10 mouse cellular contexts compared by ENCODE assay signal in genomic region chr5:92488961-92489360, GRCm38 (mm10). TPM values are rescaled to one million over a fixed set of nuclear protein-coding genes. Genes with fewer than 3 reads are reported as not detected.
DNase-seq lines count a peak whose midpoint lies in the region; ATAC-seq and TF ChIP-seq lines count a peak whose summit lies in the region.
"Had no signal": no experiment of that assay in that cellular context is flagged by ENCODE, and none has a peak within 500 bp of the region (broad histone marks: within the 10 kb centered on the region; RNA-seq: fewer than 3 reads in every experiment).

No protein-coding gene starts in this region.

- no peaks in the 10 kb centered on the region for H3K27me3 ChIP-seq in testis, adult 2 months (ENCODE audit: control insufficient read depth, insufficient read depth, low read length)
- no peaks in the 10 kb centered on the region for H3K27me3 ChIP-seq in heart, embryonic 15.5 days

- H3K9ac ChIP-seq in heart, embryonic 15.5 days, result no peak overlapping the region

- H3K4me3 ChIP-seq in testis, adult 2 months (ENCODE audit: control insufficient read depth, low read depth, low read length), result no peak overlapping the region
- H3K4me3 ChIP-seq in heart, embryonic 15.5 days, result no peak overlapping the region
- H3K4me3 ChIP-seq: erythroblast, embryonic 14.5 days had no signal

- no peaks in the 10 kb centered on the region for H3K9me3 ChIP-seq in heart, embryonic 15.5 days (replicated peaks)

- WGBS in heart, embryonic 15.5 days, result 40% methylated on average over 7 of the region's 7 CpGs

- no peaks in the 10 kb centered on the region for H3K36me3 ChIP-seq in testis, adult 2 months (ENCODE audit: control insufficient read depth, insufficient read depth, low read length)
- peaks cover 12% of the 10 kb centered on the region for H3K36me3 ChIP-seq in heart, embryonic 15.5 days

- no peak for ATAC-seq in heart, embryonic 15.5 days (replicated peaks; ENCODE audit: insufficient number of reproducible peaks, insufficient read depth, low FRiP score, low read depth)

- TF ChIP-seq POLR2A in testis, adult 2 months (IDR thresholded peaks at IDR 0.05; ENCODE audit: control insufficient read depth, low read depth, low read length), result no peak

- peak overlapping the region; percentile 27 for H3K27ac ChIP-seq in testis, adult 2 months (ENCODE audit: control insufficient read depth, insufficient read depth, low read depth, low read length)
- peak overlapping the region; percentile 56 for H3K27ac ChIP-seq in heart, embryonic 15.5 days
- H3K27ac ChIP-seq: macrophage had no signal

- no peak; the same call in 1 of the 2 replicates for TF ChIP-seq CTCF in testis, adult 2 months (IDR thresholded peaks at IDR 0.05; ENCODE audit: control insufficient read depth, insufficient read depth, insufficient replicate concordance, low read depth, low read length)

- peak; percentile 62 for DNase-seq in gastrocnemius, adult 18-20 months (ENCODE audit: low spot score)
- DNase-seq in gastrocnemius, postnatal 4 days (ENCODE audit: low spot score in 2 of 2), result no peak
- no peak for DNase-seq in testis, postnatal 10 days (ENCODE audit: low spot score)
- DNase-seq in lung, postnatal 36 days, result peak; percentile 85
- DNase-seq in embryo, embryonic 10.5 days (ENCODE audit: low spot score), result no peak
- no peak for DNase-seq in spleen, adult 12 weeks (ENCODE audit: low spot score)

- H3K4me1 ChIP-seq in testis, adult 2 months (ENCODE audit: control insufficient read depth, insufficient read depth, low read length), result no peaks in the 10 kb centered on the region; the same call in 1 of the 2 replicates
- H3K4me1 ChIP-seq in heart, embryonic 15.5 days (replicated peaks), result peaks cover 44% of the 10 kb centered on the region

- peak overlapping the region; percentile 21; the same call in 1 of the 2 replicates for H3K4me2 ChIP-seq in heart, embryonic 15.5 days

RNA-seq across cellular contexts. Expression of gene Scarb2, which starts 17.7 kb away (rescaled TPM):
- total RNA-seq in gastrocnemius, adult 18-20 months (2021), result 10 to 100 TPM; 69.6 to 72.5 TPM
- total RNA-seq in gastrocnemius, postnatal 4 days (2021), result 10 to 100 TPM; 90.2 to 96.8 TPM
- polyA plus RNA-seq in testis, adult 2 months (2012; rRNA removed), result 3.6 and 4.3 TPM in 2 replicates
- 14.9 and 17.3 TPM in 2 replicates for polyA plus RNA-seq in heart, embryonic 15.5 days (2015; fragmentation: Nextera tagmentation; extraction: Ambion mirVana)

RNA-seq across cellular contexts. Expression of gene Nup54, which starts 53.9 kb away (rescaled TPM):
- total RNA-seq in gastrocnemius, adult 18-20 months (2021), result 10 to 100 TPM; 11.5 to 12.0 TPM
- 10 to 100 TPM; 22.6 to 25.6 TPM for total RNA-seq in gastrocnemius, postnatal 4 days (2021)
- polyA plus RNA-seq in testis, adult 2 months (2012; rRNA removed), result 11.8 and 15.2 TPM in 2 replicates
- 31.2 and 33.7 TPM in 2 replicates for polyA plus RNA-seq in heart, embryonic 15.5 days (2015; fragmentation: Nextera tagmentation; extraction: Ambion mirVana)

Comparison
In these comparisons a context has a peak if more than half of its experiments do, and no peak if none do; other contexts are left out.
1. DNase-seq: peak in gastrocnemius, adult 18-20 months (single experiment) and lung, postnatal 36 days (single experiment); none in gastrocnemius, postnatal 4 days (0 of 2), testis, postnatal 10 days (single experiment), embryo, embryonic 10.5 days (single experiment) and spleen, adult 12 weeks (single experiment).